Mouse (Mus musculus) lung, embryonic 14.5 days (tissue): Measurements from ENCODE around the gene Mthfd1. TPM values are rescaled to one million over a fixed set of nuclear protein-coding genes. Genes with fewer than 3 reads are reported as not detected.

Source experiments
- ATAC-seq: fragments of 200-750 bp; cut with Nextera tagmentation; 2 replicates; pipeline ENCODE4 v1.8.0; 2017; ENCODE audit warnings: mild to moderate bottlenecking, moderate TSS enrichment, moderate library complexity; ENCODE audit not compliant: insufficient read depth
- DNase-seq: peaks from one replicate; pipeline ENCODE4 v3.0.0-alpha.2; 2015
- H3K27ac ChIP-seq: fragments of 300-500 bp; sonication (generic); 2 replicates; pipeline ENCODE4 v1.5.1; 2014; ENCODE audit warnings: low read depth, mild to moderate bottlenecking, moderate library complexity
- H3K27me3 ChIP-seq: fragments of 300-500 bp; sonication (generic); 2 replicates; pipeline ENCODE4 v1.6.1; 2014; ENCODE audit warnings: low read length, control low read depth; ENCODE audit not compliant: insufficient read depth
- H3K36me3 ChIP-seq: fragments of 300-500 bp; sonication (generic); 2 replicates; pipeline ENCODE4 v1.6.1; 2014; ENCODE audit warnings: control low read depth; ENCODE audit not compliant: insufficient read depth
- H3K4me1 ChIP-seq: fragments of 300-500 bp; sonication (generic); 2 replicates; pipeline ENCODE4 v1.6.1; 2014; ENCODE audit warnings: antibody characterized with exemption, control low read depth; ENCODE audit not compliant: insufficient read depth
- H3K4me2 ChIP-seq: fragments of 300-500 bp; sonication (generic); 2 replicates; pipeline ENCODE4 v1.6.1; 2014; ENCODE audit warnings: mild to moderate bottlenecking
- H3K4me3 ChIP-seq: fragments of 300-500 bp; sonication (generic); 2 replicates; pipeline ENCODE4 v1.5.1; 2014; ENCODE audit warnings: low read depth, low read length
- H3K9ac ChIP-seq: fragments of 300-500 bp; sonication (generic); 2 replicates; pipeline ENCODE4 v1.6.1; 2014
- H3K9me3 ChIP-seq: fragments of 300-500 bp; sonication (generic); 2 replicates; pipeline ENCODE4 v1.6.1; 2016; ENCODE audit warnings: low read depth, low read length, control low read depth
- CTCF ChIP-seq: IDR thresholded peaks from 2 replicates; pipeline ENCODE4 v1.5.1; 2016; ENCODE audit warnings: antibody characterized with exemption, low read depth
- WGBS: fragments of 180-500 bp; shearing (Covaris S2); extraction: QIAGEN DNeasy Blood & Tissue Kit; methylation state at CpG from one replicate; pipeline ENCODE4 v1.1.7; 2014; 5-methylcytosine and 5-hydroxymethylcytosine counted together
- polyA plus RNA-seq: library from polyadenylated mRNA; unstranded; fragments of >200 nt; fragmentation: Nextera tagmentation; extraction: Ambion mirVana; gene quantifications from 2 replicates; pipeline ENCODE4 v1.2.1, GENCODE M21; 2014

The Mthfd1 gene
- polyA plus RNA-seq, 1 experiment from 2014 or later = 104 TPM

DNA sequence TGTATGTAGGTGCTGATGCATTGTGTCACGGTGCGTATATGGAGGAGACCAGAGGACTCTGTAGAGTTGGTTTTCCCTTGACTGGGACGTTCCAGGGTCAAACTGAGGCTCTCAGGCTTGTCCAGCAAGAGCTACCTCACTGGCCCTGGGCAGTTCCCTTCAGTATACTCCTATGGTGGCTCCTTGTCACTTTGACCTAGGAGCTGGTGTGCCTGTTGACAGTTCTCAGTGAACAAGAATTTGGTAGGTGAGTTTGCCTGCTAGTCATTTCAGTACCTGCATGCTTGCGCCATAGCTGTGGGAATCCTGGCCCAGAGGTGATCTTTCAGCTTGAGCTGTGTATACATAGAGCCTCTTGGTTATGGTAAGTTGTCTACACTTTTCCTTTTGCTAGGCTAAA is 7.8 kb downstream of the Mthfd1 start:
- Histone ChIP-seq H3K9me3 (no peaks in the 10 kb centered on the region), H3K36me3 (peaks cover 8% of the 10 kb centered on the region; the same call in 1 of the 2 replicates), H3K27ac (no peak overlapping the region), H3K4me1 (no peaks in the 10 kb centered on the region), H3K4me3 (no peak overlapping the region), H3K4me2 (no peak overlapping the region), H3K27me3 (no peaks in the 10 kb centered on the region), H3K9ac (no peak overlapping the region)
- ATAC-seq (no peak), DNase-seq (no peak)
- 92% methylated on average over 4 of the region's 4 CpGs for WGBS
- TF ChIP-seq CTCF = no peak

DNA sequence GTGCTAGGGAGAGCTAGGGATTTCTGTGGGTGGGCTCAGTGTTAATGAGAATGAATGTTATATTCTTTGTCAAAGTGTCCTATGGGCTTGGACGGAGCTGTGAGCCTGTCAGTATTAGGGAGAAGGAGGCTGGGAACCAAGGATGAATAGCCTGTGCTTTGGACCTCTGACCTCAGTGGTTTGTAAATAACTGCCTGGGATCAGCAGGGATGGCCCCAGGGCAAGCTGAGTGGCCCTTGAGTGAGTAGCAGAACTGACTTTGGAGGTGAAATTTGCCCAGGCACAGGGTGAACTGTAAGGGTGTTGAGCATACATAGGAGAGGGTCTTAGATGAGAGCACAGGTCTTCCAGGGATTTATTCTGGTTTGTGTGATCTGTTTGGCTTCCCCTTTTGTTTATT is 8.8 kb downstream of the Mthfd1 start:
- Histone ChIP-seq H3K4me2 (no peak overlapping the region), H3K36me3 (peaks cover 11% of the 10 kb centered on the region), H3K9ac (no peak overlapping the region), H3K9me3 (no peaks in the 10 kb centered on the region), H3K27me3 (no peaks in the 10 kb centered on the region), H3K4me3 (no peak overlapping the region), H3K4me1 (no peaks in the 10 kb centered on the region), H3K27ac (no peak overlapping the region)
- no peak for DNase-seq
- no peak for TF ChIP-seq CTCF
- WGBS = 74% methylated on average over 1 of the region's 1 CpGs
- no peak for ATAC-seq

DNA sequence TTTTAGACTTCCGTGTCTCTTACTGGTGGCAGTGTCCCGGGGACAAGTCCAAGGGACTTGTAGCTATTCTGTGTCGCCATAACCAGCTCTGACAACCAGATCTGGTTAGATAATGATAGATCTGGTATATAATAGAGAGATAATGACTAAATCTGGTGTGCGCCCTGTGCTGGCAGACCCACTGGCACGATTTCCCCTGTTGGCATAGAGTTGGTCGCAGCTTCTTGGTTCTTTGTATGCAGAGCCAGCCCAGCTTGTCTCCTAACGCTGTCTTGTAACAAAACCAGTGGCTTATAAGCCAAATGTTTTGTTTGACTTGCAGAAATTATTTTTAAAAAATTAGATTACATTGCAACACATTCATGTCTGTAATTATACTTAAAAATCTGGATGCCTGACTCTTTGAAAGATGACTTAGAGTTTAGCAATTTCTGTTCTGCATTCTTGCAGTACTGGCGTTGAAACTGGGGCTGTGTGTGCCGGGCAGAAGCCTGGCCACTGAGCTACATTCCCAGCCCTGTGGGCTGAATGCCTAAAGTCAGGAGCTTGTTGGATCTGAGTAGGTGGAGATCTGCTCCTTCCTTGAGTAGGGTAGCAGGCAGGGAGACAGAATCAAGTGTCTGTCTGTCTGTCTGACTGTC is 9.3 kb downstream of the Mthfd1 start:
- H3K36me3 ChIP-seq = peaks cover 11% of the 10 kb centered on the region
- no peak overlapping the region for H3K27ac ChIP-seq
- ATAC-seq (no peak), DNase-seq (no peak)
- 82% methylated on average over 9 of the region's 9 CpGs for WGBS
- H3K27me3 ChIP-seq = no peaks in the 10 kb centered on the region
- H3K4me1 ChIP-seq = no peaks in the 10 kb centered on the region
- TF ChIP-seq CTCF = no peak
- no peaks in the 10 kb centered on the region for H3K9me3 ChIP-seq
- H3K9ac ChIP-seq = no peak overlapping the region
- no peak overlapping the region for H3K4me3 ChIP-seq
- no peak overlapping the region for H3K4me2 ChIP-seq

DNA sequence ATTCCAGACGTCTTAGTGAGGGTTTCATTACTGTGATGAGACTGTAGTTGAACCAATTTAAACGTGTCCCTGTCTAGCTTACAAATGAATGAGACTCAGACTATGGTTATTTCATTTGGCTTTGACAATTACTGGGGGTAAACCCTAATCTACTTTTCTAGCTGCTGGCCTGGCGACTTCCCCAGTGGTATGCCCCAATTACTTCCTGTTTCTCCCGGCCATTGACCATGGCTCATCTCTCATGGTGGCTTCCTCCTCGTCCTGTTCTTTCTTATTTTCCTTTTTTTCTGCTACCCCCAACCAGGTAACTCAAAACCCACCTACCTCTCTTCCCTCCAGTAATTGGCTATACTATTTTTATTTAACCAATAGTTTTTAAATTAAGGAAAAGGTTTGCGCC is 9.9 kb downstream of the Mthfd1 start:
- Histone ChIP-seq H3K4me1 (no peaks in the 10 kb centered on the region), H3K4me3 (no peak overlapping the region), H3K27ac (no peak overlapping the region), H3K27me3 (no peaks in the 10 kb centered on the region), H3K9ac (no peak overlapping the region), H3K9me3 (no peaks in the 10 kb centered on the region), H3K4me2 (no peak overlapping the region), H3K36me3 (peaks cover 11% of the 10 kb centered on the region)
- DNase-seq (no peak), ATAC-seq (no peak)
- TF ChIP-seq CTCF = no peak
- WGBS = 73% methylated on average over 6 of the region's 6 CpGs

DNA sequence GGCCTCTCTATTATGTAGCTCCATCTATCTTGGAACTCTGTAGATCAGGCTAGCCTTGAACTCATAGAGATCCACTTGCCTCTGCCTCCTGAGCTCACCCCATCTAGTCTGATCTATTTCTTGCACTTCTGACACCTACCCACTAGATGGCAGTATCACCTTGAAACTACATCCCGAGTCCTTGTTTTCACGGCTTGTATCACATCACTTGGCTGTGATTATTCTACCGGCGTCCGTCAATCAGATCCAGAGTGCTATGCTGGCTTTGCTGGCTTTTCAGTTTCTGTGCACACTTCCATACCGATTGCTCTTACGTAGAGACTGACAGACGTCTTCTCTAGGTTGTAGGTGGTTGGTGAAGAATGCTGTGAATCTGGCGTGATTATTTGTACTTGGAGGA is 11.8 kb downstream of the Mthfd1 start:
- H3K36me3 ChIP-seq = peaks cover 18% of the 10 kb centered on the region
- 72% methylated on average over 9 of the region's 9 CpGs for WGBS

DNA sequence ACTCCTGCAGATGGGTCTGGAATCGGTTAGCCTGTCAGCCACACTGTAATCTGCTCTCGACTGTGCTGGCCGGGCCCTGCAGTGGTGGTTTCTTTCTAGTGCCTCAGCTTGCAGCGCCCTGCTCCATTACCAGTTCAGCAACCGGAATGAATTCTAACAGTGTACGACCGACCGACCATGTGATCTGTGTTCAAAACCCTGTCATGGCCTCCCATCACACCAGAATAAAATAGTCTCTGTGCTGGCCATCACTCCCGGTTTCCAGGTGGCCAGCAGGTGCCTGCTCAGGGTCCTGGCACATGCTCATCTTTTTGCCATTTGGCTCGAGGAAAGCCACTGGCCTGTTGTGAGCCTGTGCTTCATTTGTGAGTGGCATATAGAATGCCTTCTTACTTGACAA is 13.6 kb downstream of the Mthfd1 start:
- Histone ChIP-seq H3K4me1 (no peaks in the 10 kb centered on the region), H3K9me3 (no peaks in the 10 kb centered on the region), H3K9ac (no peak overlapping the region), H3K4me2 (no peak overlapping the region), H3K27me3 (no peaks in the 10 kb centered on the region), H3K27ac (no peak overlapping the region), H3K4me3 (no peak overlapping the region), H3K36me3 (peaks cover 27% of the 10 kb centered on the region)
- ATAC-seq (no peak), DNase-seq (no peak)
- 83% methylated on average over 10 of the region's 10 CpGs for WGBS
- no peak for TF ChIP-seq CTCF

More for the DNA sequence above, 11.8 kb downstream of the Mthfd1 start:
- no peak overlapping the region for H3K4me3 ChIP-seq
- no peak overlapping the region for H3K4me2 ChIP-seq
- TF ChIP-seq CTCF = peak; percentile 80
- H3K9ac ChIP-seq = no peak overlapping the region
- no peak overlapping the region for H3K27ac ChIP-seq
- ATAC-seq = peak; percentile 21; the same call in 1 of the 2 replicates
- no peaks in the 10 kb centered on the region for H3K4me1 ChIP-seq
- DNase-seq = peak; percentile 79
- H3K9me3 ChIP-seq = no peaks in the 10 kb centered on the region
- H3K27me3 ChIP-seq = no peaks in the 10 kb centered on the region

DNA sequence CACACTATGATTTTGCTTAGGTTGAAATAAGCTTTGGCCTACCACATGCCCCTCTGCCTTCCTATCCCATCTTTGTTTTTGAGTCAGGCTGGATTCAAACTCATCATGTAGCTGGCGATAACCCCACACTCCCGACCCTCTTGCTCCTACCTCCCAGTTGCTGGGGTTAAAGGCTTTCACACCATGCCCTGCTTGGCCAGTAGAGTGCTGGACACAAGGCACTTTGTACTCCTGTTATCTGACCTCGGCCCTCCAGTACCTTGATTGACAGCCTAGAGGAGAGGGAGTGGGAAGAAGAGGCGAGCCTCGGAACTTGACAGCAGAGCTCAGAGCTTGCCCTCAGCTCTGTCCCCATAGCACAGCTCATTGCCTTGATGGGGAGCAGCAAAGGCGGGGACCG is 14.1 kb downstream of the Mthfd1 start:
- TF ChIP-seq CTCF = no peak
- Histone ChIP-seq H3K9ac (no peak overlapping the region), H3K9me3 (no peaks in the 10 kb centered on the region), H3K4me1 (no peaks in the 10 kb centered on the region), H3K27ac (no peak overlapping the region), H3K36me3 (peaks cover 27% of the 10 kb centered on the region), H3K27me3 (no peaks in the 10 kb centered on the region), H3K4me2 (no peak overlapping the region), H3K4me3 (no peak overlapping the region)
- ATAC-seq = no peak
- WGBS = 60% methylated on average over 7 of the region's 7 CpGs
- DNase-seq = no peak
